Mouse (Mus musculus) megakaryocyte progenitor cell, adult 5-6 weeks (primary cell): ENCODE measurements around the gene Hist1h2bk. TPM values are rescaled to one million over a fixed set of nuclear protein-coding genes. Genes with fewer than 3 reads are reported as not detected.

Source experiments
- ATAC-seq: replicated peaks from 2 replicates; pipeline ENCODE4 v1.8.0; 2016; ENCODE audit warnings: mild to moderate bottlenecking, moderate TSS enrichment, inconsistent platforms; ENCODE audit not compliant: poor library complexity
- total RNA-seq, 2 experiments: library from RNA; stranded (forward) in 1 of 2; stranded (reverse) in 1 of 2; fragments of 157-497, 149-512 nt in 1 of 2; fragments of 200-1000 nt in 1 of 2; gene quantifications; 2 replicates each; pipeline versions ENCODE4 v1.2.3 to v1.2.4; 2015 to 2017

The Hist1h2bk gene
- 65.4 and 83.1 TPM in 2 replicates for total RNA-seq (2015)
- 1,827 and 2,239 TPM in 2 replicates for total RNA-seq (2017)

DNA sequence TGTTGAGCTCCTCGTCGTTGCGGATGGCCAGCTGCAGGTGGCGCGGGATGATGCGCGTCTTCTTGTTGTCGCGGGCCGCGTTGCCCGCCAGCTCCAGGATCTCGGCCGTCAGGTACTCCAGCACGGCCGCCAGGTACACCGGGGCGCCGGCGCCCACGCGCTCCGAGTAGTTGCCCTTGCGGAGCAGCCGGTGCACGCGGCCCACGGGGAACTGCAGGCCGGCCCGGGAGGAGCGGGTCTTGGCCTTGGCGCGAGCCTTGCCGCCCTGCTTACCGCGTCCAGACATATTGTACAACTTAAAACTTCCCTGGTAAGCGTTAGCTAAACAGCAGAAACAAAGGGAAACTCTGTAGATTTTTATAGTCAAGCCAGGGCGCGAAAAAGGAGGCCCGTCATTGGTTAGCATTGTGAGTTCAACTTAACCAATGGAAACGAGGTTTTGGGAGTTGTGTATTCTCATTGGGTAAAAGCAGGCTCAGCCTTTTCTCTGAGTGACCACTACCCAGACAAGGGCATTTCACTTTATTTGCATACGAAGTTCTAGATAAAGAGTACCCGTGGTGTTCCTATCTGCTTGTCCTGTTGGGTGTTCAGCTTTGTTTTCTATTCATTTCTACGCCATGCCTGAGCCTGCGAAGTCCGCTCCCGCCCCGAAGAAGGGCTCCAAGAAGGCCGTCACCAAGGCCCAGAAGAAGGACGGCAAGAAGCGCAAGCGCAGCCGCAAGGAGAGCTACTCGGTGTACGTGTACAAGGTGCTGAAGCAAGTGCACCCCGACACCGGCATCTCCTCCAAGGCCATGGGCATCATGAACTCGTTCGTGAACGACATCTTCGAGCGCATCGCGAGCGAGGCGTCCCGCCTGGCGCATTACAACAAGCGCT lies at the start of gene Hist1h2bk, which contains the start of gene Hist1h2ah:
Hist1h2bk (plus strand) TSS at position 604 of the 882 bp plus-strand sequence.
Hist1h2ah (minus strand) TSS at position 302 of the 882 bp plus-strand sequence.
- peak; percentile 80 for ATAC-seq

DNA sequence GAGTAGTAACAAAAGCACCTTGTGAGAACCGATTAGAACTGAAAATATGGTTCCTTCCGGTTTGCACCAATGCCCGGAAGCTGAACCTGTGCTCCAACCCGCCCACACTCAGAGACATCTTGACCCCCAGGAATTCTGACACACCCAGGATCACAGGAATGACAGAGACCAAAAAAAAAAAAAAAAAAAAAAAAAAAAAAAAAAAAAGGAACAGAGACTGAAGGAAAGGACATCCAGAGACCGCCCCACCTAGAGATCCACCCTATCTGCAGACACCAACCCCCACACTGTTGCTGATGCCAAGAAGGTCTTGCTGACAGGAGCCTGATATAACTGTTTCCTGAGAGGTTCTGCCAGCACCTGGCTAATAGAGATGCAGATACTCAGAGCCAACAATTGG lies 43.1 kb upstream of the Hist1h2bk start:
- no peak for ATAC-seq

DNA sequence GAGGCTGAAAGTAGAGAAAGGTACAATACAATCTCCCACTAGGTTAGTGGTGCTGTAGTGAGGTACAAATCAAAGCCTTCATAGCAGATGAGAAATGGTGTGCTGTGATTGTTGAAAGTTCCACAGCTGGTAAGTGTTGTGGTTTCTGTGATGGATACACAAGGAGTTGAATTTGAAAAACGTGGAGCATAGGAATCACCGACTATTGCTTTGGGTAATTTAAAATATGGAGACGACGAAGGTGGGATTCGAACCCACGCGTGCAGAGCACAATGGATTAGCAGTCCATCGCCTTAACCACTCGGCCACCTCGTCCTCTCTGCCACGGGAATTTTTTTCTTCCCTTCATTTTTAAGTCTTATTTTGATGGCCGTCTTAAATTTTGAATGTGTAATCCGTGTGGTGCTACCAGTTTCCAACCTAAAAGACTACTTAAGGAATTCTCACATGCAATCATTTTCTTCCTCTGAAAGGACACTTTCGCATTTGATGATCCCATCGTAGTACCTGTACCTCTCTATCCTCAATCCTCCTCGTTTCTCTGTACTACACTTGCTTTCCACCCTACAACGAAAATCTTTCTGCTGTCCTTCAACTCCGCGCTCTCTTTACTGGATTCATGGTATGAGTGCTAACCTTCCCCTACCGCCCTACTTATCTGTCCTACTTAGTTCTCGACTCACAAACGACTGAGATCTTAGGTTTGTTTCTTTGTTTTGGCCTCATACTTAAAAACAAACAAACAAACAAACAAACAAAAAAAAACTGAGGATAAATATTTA lies 41.5 kb upstream of the Hist1h2bk start:
- ATAC-seq: peak; percentile 37

DNA sequence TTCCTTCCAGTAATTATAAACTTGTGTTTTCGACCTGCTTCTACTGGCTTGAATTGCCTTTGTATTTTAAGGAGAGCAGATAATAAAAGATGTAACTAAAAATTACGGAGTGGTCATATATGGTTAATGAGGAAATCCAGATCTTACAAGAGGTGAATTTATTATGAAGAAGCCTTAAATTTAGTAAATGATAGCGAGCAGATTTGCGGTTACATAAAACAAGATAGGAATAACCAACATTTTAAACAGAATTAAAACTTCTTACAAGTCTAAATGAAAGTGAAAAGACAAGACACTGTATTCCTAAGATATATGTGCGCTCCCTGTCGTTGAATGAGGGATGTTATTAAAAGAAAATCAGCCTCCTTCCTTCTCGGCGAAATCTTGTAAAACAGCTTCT lies 40.8 kb upstream of the Hist1h2bk start:
- ATAC-seq: no peak

DNA sequence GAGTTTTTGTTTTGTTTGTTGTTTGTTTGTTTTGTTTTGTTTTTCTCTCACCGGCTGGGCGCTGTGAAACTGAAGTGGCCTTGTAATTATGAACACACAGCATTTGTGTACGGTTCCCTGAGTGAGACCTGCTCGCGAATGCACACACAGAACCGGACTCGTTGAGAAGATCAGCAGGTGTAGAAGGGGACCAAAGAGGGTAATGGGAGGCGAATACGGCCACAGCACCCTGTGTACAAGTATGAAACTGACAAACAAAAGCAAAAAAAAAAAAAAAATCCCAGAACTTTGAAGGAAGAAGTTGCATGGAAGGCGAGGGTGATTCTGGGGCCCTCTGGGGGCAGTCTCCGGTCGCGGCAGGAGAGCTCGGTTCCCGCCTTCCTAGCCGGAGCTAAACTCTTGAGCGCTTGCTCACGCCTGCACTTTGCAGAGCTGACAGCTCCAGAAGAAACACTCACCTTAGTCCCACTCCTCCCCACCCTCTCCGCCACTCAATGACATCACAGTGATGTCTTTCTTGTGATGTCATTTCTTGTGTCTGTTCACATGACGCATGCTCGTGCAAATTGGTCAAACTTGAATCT lies 40.2 kb upstream of the Hist1h2bk start:
- ATAC-seq: peak; percentile 67

DNA sequence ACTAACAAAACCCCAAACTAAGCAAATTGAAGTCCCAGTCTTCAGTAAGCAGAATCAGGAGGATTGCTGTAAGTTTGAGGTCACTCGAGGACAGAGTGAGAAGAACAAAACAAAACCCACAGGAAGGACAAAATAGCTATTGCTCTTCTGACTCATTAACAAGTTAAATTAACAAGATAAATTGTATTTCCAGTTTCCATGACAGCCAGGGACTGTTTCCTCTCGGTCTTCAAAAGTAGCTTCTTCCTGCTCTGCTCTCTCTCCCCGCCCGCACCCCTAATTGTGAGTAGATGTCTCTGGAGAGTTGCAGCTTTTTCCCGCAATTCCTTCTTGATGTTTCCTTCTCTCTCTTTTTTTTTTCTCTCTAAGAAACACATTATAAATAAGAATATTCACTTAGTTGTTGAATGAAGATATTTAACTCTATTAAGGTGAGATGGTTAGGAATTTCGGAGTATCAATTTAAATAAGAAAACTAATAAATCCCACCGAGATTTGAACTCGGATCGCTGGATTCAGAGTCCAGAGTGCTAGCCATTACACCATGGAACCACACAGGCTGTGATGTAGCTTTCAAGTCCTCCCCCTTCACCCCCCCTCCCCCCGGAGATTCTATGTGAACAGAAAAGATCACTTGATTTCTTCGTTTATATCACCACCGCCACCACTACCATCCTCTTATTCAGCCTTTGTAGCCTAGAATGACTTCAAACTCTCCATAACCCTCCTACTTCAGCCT lies 39.4 kb upstream of the Hist1h2bk start:
- ATAC-seq: peak; percentile 33

DNA sequence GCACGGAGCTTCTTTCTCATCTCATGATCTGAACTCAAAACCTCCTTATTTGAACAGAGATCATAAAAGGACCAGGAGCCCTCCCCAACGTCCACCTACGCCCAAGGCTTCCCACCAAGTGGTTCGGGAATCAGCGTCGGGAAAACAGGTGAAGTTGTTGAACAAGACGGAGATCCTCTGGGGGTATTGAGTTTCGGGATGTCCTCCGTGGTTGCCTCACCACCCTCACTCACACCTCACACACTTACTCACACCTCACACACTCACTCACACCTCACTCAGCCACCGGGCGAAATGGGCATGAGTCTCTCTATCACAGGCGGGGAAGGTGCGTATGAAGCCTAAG lies 38.9 kb upstream of the Hist1h2bk start:
- no peak for ATAC-seq

DNA sequence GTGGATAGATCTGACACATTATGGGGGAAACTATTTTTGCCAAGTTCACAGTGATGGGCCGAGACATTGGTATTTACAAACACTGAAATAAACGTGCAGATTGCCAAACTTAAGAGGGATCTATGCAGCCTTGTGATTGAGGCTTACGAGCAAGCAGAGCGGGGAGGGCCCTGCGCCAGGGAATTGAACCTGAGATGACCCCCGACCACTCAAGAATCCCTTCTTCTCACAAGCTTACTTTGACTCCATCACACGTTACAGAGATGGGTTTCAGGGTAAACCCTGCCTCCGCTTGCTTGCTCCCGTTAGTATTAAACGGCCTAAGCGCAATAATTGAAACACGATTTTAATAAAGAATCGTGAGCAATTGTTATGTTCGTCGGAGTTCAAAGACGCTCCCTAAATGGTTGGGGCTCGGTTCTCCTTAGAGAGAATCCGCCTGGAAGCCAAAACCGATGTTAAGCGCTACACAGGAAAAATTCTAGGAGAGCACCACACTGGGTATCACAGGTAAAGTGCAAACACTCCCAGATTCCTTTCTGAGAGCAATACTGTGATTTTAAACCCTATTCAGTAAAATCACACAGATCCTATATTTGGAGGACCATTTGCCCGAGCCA lies 38.4 kb upstream of the Hist1h2bk start:
- ATAC-seq: no peak

DNA sequence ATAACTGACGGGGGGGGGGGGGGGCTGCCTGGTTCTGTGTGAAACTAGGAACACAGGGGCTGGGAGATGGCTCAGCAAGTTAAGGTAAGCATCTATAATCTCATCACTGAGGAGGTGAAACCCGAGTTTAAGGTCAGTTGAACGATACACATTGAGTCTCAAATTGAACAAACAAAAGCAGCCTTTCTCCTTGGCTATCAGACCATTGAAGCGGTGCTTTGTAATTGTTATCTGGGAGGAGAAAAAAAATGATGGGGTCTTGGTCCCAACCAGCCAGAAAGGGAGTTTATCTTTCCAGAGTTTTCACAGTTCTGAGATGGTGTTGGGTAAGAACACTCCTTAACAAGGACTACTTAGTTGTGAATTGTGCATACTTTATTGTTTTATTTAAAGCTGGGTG lies 37.8 kb upstream of the Hist1h2bk start:
- ATAC-seq: no peak

DNA sequence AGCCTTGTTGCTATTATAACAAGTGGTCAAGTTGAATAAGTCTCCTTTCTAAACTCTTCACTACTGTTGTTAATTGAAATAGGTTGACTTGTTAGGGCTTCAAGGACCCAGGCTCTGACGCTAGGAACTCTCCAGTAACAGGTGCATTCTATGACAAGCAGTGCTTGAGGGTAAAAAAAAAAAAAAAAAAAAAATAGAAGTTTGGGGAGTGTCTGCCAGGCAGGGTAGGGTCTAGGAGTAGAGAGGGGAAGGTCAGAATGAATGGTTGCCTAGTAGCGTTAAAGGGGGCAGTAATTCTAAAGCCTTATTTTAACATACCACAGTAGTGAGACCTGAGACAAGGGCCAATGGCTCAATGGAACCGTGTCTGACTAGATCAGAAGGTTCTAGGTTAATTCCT lies 37.3 kb upstream of the Hist1h2bk start:
- ATAC-seq: no peak

DNA sequence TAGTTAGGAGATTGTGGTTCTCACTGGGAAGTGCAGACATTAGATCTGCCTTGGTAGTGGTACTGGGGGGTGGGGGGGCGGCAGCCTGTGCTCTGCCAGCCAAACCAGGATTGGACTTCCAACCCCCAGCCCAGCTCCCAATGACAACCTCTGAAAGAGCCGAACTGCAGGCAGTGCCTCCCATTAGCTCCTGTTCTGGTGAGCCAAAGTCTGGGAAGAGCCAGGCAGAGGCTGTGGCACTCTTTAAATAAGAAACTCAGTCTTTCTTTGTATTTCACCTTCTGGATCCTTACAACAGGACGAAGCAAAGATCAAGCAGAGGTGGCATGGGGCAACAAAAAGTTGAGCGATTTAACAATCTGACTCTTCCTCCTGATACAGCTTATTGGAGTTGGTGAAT lies 36.5 kb upstream of the Hist1h2bk start:
- ATAC-seq: no peak

DNA sequence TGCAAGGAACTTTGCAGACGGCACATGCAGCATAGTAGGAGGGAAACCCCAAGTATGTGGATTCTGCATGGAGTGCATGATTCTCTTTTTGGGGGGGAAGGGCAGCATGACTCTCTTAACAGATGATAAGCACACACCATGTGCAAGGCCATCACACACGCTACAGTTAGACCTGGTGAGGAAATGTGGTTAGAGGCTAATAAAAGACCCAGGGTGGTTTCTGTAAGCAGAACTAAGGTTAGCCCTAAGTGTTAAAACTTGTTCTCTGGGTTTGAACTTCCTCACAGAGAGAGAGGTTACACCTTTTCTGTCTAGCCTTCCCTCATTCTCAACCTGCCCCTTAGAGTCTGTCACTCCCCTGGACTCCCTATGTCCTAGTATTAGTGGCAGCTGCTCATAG lies 34.3 kb upstream of the Hist1h2bk start:
- peak; percentile 30 for ATAC-seq

DNA sequence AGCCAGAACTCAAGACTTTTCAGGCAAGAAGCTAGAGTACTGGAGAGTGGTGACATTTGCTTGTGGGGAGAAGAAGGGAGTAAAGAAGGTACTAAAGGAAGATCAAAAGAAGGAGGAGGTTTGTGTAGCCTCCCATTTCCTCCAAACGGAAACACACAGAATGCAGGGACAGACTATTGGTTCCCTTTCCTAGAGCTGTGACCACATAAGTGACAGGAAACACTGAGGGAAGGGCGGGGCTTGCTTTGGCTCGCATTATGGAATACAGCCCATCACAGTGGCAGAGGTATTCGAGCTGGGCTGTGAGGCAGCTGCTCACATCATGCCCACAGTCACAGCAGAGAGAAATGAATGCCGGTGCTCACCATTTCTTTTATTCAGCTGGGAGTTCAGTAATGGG lies 33.8 kb upstream of the Hist1h2bk start:
- ATAC-seq: peak; percentile 55

DNA sequence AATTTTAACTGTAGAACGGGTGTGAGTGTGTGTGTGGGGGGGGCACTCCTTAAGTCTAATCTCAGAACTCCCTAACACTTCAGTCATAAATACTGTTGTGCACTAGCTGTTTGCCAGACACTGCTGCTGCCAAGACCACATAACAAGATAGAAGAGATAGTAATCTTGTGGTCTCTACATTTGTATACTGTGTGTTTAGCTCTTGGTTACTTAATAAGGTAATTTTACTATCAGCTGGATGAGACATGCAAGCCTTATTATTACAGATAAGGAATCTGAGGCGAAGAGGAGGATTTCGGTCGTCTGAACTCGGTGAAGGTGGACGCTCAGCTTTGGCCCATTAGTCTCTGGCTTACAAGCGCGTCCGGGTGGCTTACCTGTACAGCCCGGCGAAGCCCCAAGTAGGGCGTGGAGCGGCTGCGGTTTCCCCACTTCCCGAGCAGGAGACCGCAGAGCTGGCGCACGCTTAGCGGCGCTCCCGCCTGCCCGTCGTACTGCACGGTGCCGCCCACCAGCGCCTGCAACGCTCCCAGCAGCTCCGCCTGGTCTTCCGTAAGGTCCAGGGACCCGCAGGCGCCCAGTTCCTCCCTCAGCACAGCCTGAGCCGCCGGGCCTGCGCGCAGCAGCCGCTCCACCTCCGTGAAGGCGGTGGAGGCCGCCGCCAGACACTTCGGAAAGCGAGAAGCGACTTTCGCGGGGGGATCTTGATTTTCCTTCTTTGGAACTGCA lies 29.9 kb upstream of the Hist1h2bk start:
- ATAC-seq: peak; percentile 54

DNA sequence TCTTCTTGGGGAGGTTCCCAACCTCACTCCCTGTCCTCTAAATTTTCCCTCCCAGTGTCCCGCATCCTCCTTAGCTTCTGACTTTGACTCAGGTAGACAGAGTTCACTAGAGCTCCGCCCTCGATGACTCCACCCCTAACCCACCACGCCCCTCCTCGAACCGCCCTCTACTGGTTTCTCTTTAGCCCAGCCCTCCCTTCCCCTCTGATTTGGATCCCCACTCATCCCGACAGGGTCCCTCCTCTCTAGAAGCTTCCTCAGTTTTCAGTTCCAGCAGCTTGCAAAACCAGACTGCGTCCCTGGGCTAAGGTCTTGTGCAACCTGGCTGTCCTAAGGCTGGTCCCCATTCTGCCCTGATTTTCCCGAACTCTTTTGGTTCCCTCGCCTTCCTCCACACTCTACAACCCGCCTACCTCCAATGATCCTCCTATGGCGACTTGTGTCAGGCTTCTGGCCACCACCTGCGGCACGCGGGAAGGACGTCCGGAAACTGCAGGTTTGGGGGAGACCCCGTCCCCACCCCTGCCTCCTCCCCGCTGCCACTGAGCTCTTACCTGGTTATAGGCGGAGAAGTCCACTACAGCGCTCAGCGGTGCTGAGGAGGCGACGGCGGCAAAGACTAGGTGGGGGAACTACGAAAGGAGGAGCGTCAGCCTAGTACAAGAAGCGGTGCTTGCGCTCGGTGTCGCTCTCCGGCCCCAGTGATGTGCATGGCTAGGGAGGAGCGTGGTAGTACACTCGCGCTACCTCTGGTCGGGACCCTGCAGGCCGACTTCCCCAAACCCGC lies 29.1 kb upstream of the Hist1h2bk start:
- peak; percentile 54 for ATAC-seq

DNA sequence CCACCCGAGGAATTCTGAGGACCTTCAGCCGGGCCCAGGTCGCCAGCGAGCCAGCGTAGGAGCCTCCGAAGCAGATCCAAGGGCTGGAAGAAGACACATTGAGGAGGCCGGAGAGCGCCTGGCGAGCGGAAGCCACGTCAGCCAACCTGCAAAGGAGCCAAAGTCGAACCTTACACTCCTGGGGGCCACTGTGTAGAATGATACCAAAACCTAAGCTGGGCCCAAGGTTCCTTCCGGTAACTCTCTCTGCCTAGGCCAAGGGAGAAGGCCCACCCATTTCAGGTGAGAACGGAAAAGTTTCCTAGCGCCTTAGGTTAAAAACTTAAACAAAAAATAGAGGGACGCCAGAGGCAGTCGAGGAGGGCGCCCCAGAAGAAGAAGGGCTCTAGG lies 28.6 kb upstream of the Hist1h2bk start:
- no peak for ATAC-seq

DNA sequence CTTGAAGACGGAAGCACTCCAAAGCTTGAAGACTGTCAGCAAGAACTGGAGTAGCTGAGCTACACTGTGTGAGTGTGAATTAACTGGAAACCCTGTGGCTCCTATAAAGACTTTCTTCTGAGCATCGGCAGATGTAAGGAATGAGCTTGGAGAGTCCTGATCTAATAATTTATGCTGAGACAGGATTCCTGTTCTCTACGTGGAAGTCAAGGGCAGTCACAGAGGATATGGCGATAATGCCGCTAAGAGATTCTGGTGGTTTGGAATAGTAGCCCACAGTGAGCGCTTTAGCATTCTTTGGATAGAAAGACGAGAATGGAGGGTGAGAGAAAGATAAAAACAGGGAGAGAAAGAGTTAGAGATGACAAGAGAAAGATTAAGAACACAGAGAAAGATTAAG lies 27.8 kb upstream of the Hist1h2bk start:
- ATAC-seq: no peak

DNA sequence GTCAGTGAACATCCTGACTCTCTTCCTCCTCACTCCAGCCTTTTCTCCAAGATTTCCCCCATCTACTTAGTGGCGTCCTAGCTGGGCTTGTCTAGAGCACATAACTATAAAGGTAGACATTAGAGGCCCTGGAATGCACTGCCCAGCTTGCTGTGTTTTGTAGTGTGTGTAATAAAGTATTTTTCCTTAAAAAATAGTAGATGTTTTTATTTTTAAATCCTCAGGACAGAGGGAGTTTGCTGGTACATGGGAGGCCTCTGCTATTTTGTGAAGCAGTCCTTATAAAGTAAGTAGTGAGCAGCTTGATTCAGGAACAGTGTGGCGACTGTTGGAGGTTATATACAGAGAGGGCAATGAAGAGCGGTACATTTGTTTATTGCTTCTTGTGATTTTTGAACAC lies 27.0 kb upstream of the Hist1h2bk start:
- ATAC-seq: no peak

DNA sequence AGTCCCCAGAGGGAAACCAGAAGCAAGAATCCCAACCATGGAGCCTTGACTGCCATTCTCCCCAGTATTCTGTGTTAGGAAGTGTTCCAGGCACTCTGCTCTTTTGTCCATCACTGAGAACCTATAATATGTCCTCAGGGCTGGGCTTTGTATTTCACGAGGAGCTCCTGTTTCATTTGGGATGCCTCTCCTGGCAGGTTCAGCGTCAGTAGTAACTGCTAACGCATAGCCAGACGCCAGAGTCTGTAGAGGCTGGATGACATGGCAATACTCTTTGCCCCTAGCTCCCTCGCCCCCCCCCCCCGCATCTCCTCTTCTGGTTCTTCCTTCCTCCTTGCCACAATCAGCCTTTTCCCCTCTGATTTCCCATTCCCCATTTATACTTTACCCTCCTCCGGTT lies 26.0 kb upstream of the Hist1h2bk start, which contains the start of gene Prss16:
Prss16 (minus strand) TSS at position 101 of the 400 bp plus-strand sequence.
- ATAC-seq: no peak
